Mouse (Mus musculus): ENCODE results near the gene Kcnd1. TPM values are rescaled to one million over a fixed set of nuclear protein-coding genes. Genes with fewer than 3 reads are reported as not detected.
"Not testable (repeated sequence)": the region's sequence is repeated elsewhere in the genome, so short reads cannot be mapped to it uniquely, and the experiment has no call there.

Kcnd1 gene
- total RNA-seq (2021): under 1 TPM in 1 of 2 experiments, not detected in 1; 0.12 TPM
- long read RNA-seq, experiment 1: 0 reads
- long read RNA-seq, experiment 2: 0 reads

GRCm38 (mm10) chrX:7821865-7822779, at the start of gene Kcnd1:
Gene Kcnd1, plus strand, starts transcription at chrX:7822289.
- DNase-seq (ENCODE audit: low spot score): peak; percentile 2

DNA sequence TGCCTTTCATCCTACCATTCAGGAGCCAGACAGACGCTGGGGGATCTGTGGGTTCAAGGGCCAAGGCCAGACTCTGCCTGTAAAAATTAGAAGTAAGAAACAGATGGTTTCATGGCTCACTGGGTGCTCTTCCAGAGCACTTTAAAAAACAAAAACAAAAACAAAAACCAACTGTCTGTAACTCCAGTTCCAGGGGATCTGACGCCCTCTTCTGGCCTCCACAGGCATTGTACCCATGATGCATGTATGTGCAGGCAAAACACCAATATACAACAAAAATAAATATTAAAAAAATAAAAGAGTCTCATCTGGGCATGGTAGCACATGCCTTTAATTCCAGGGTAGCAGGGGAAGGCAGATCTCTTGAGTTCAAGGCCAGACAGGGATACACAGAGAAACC, 49.3 kb upstream of the Kcnd1 start:
- no peak for DNase-seq (ENCODE audit: low spot score)

DNA sequence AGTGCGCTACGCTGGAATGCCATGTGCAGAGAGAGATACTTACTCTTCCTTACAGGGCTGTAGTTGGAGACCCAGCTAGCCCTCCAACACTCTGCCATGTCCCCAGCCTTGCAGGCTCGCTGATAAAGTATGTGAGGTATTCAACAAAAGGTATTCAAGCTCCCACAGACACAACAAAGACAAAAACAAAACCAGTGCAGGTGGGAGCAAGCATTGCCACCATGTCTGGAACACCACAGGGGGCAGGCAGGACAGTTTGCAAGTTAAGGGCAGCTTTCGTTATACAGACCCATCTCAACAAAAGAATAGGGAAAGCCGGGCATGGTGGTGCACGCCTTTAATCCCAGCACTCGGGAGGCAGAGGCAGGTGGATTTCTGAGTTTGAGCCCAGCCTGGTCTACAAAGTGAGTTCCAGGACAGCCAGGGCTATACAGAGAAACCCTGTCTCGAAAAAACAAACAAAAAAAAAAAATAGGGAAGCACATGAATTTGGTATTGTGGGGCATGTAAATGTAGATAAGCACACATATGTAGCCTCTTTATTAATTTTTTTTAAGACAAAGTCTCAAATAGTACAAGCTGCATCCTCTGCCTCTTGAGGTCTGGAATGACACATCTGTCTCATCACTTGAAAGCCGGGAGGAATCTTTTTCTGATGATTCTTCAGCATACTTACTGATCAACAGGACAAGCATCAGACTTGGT, 46.4 kb upstream of the Kcnd1 start:
- no peak for DNase-seq (ENCODE audit: low spot score)

DNA sequence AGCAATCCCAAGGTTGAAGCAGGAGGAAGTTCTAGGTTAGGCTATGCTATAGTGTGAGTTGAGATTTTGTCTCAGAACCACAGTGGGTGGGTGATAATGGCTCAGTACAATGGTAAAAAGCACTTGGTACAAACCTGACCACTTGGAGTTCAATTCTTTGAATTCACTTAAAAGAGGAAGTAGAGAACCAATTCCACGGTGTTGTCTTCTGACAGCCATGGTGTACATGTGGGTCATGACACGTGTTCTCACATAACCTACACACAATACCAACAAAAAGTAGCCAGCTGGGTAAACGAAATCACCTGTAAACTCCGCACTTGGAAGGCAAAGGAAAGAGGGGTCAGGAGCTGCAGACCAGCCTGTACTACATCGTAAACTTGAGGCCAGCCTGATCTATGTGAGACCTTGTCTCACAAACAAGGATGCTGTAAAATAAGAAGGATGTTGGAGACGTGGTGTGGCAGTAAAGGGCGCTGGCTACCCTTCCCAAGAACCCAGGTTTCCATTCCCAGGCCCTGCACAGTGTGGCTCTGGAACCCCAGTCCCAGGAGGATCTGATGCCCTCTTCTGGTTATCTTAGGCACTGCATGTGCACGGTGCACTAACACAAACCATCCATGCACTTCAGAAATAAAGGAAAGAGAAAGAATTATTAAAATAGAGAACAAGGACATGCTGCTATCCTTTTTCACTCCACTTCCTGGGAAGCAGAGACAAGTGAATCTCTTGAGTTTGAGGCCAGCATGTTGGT, 45.6 kb upstream of the Kcnd1 start:
- peak; percentile 44 for DNase-seq (ENCODE audit: low spot score)

DNA sequence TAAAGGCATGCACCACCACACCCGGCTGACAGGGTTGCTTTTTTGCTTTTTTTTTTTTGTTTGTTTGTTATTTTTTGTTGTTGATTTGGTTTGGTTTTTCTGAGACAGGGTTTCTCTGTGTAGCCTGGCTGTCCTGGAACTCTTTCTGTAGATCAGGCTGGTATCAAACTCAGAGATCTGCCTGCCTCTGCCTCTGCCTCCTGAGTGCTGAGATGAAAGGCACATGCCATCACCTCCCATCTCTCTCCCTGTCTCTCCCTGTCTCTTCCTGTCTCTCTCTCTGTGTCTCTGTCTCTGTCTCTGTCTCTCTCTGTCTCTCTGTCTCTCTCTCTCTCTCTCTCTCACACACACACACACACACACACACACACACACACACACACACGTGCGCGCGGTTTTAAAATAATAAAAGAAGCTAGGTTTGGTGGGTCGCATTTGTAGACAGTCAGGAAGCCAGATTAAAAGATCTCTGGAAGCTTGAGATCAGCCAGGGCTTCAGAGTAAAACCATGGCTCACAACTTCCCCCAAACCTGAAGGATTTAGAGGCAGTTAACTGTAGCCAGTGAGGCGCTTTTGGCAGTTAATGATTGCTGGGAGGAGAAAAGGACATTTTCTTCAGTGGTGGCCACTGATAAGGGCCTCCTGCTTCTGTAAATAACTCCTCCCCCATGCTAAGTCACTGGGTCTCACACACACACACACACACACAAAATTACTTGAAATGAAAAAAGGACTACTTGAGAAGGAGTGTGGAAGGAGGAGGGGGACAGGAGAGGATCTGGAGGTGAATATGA, 43.4 kb upstream of the Kcnd1 start:
- DNase-seq (ENCODE audit: low spot score): no peak

- no peak for DNase-seq (ENCODE audit: low spot score)
Observed at GRCm38 (mm10) chrX:7779294-7779693, 42.8 kb upstream of the Kcnd1 start.

GRCm38 (mm10) chrX:7782603-7783092, 39.4 kb upstream of the Kcnd1 start:
- no peak for DNase-seq (ENCODE audit: low spot score)

DNA sequence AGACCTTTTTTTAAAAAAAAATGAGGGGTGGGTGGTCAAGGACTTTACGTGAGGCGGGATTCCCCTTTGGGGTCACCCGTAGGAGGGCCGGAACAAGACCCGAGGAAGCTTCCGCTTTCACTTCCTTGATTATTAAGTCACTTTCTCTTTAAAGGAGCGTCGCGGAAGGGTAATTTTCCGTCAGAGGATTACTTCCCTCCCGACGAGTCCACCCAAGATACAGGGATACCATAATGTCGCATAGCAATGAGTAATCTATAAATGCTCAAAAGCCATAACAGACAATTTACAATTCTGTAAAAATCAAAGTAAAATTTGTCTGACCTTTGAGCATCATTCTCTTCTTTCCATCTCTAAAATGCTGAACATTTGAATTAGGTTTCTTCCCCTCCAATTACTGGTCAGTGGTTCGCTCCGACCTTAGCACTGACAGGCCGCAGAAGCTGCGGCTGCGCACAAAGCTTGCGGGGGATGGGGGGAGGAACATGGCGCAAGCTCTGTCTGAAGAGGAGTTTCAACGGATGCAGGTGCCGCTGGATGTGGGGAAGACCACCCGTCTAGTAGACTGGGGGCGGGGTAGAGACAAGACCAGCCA, 32.5 kb upstream of the Kcnd1 start, which contains the start of gene Gripap1:
TSS of gene Gripap1 (plus strand) at position 224 of the 595 bp plus-strand sequence.
- DNase-seq (ENCODE audit: low spot score): peak; percentile 75

- DNase-seq (ENCODE audit: low spot score): no peak
Observed at GRCm38 (mm10) chrX:7790309-7790708, 31.8 kb upstream of the Kcnd1 start.

- no peak for DNase-seq (ENCODE audit: low spot score)
Observed at GRCm38 (mm10) chrX:7793361-7793760, 28.7 kb upstream of the Kcnd1 start.

GRCm38 (mm10) chrX:7795016-7795415, 27.1 kb upstream of the Kcnd1 start:
- peak; percentile 5 for DNase-seq (ENCODE audit: low spot score)

- no peak for DNase-seq (ENCODE audit: low spot score)
Observed at GRCm38 (mm10) chrX:7797327-7797726, 24.8 kb upstream of the Kcnd1 start.

DNA sequence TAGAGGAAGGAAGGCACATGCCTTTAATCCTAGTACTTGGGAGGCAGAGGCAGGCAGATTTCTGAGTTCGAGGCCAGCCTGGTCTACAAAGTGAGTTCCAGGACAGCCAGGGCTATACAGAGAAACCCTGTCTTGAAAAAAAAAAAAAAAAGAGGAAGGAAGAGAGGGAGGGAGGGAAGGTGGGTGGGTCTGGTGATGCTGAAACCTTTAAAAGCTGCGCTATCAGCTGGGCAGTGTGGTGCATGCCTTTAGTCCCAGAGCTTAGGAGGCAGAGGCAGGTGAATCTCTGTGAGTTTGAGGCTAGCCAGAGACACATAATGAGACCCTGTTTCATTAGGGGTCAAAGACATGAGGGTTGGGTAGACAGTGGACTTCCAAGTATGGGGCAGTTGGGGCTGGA, 19.9 kb upstream of the Kcnd1 start:
- DNase-seq (ENCODE audit: low spot score): not testable (repeated sequence)

DNA sequence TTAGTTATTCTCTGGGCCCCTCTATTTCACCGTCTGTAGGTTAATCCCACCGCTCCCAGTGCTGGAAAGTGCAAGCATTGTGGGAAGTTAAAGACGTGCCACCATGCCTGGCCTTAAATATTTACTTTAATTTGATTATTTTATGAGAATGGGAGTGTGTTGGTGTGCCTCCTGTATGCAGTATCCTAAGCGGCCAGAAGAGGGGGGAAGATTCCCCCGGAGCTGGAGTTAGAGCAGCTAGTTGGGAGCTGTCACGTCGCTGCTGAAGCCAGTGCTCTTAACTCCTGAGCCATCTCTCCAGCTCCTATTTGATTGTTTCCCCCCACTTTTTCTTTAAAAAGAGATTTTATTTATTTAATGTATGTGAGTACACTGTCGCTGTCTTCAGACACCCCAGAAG, 7.1 kb upstream of the Kcnd1 start:
- DNase-seq (ENCODE audit: low spot score): not testable (repeated sequence)

DNA sequence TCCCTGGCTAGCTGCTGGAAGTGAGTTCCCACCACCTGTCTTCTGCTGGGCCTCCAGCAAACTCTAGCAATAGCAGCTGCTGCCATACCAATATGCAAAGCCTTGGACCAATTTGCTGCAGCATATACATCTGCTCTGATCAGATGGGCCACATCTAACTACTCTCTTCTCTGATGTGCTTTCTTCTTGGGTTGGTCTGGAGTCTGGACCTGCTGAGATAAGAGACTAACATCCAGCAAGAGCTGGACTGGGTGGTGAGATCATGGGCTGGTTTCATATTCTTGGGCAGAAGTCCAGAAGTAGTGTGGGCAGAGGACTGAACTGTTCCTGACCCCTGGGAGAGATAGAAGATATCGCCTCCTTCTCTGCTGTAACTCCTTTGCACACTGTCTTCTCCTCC, 15.1 kb downstream of the Kcnd1 start:
- no peak for DNase-seq (ENCODE audit: low spot score)

- DNase-seq (ENCODE audit: low spot score): no peak
Observed at GRCm38 (mm10) chrX:7840842-7841162, 18.7 kb downstream of the Kcnd1 start.

- DNase-seq (ENCODE audit: low spot score): peak; percentile 92
Observed at GRCm38 (mm10) chrX:7841163-7842162, 19.4 kb downstream of the Kcnd1 start, which contains the start of gene Otud5. Gene Otud5, plus strand, starts transcription at chrX:7841364.

- peak; percentile 2 for DNase-seq (ENCODE audit: low spot score)
Observed at GRCm38 (mm10) chrX:7842318-7842717, 20.2 kb downstream of the Kcnd1 start.

- DNase-seq (ENCODE audit: low spot score): no peak
Observed at GRCm38 (mm10) chrX:7847845-7848244, 25.8 kb downstream of the Kcnd1 start.
